Mouse (Mus musculus) hindbrain, embryonic 16.5 days (tissue): ENCODE measurements around the gene Chrnb4. TPM values are rescaled to one million over a fixed set of nuclear protein-coding genes. Genes with fewer than 3 reads are reported as not detected.

ENCODE experiments used
- ATAC-seq: fragments of 200-750 bp; cut with Nextera tagmentation; 2 replicates; pipeline ENCODE4 v1.8.0; 2017; ENCODE audit warnings: moderate TSS enrichment, moderate library complexity
- H3K27ac ChIP-seq: fragments of 300-500 bp; sonication (generic); 2 replicates; pipeline ENCODE4 v1.5.1; 2014; ENCODE audit warnings: low read depth, mild to moderate bottlenecking, control low read depth, low read length, moderate library complexity
- H3K27me3 ChIP-seq: fragments of 300-500 bp; sonication (generic); replicated peaks from 2 replicates; pipeline ENCODE4 v1.6.1; 2014; ENCODE audit warnings: low read length; ENCODE audit not compliant: control insufficient read depth, insufficient read depth
- H3K36me3 ChIP-seq: fragments of 300-500 bp; sonication (generic); 2 replicates; pipeline ENCODE4 v1.6.1; 2014; ENCODE audit warnings: mild to moderate bottlenecking, low read length, moderate library complexity, mixed read lengths; ENCODE audit not compliant: control insufficient read depth, insufficient read depth
- H3K4me1 ChIP-seq: fragments of 300-500 bp; sonication (generic); 2 replicates; pipeline ENCODE4 v1.6.1; 2014; ENCODE audit warnings: low read depth, low read length; ENCODE audit not compliant: control insufficient read depth, insufficient read depth
- H3K4me2 ChIP-seq: fragments of 300-500 bp; sonication (generic); 2 replicates; pipeline ENCODE4 v1.6.1; 2014; ENCODE audit warnings: mild to moderate bottlenecking, low read length, control low read depth, moderate library complexity
- H3K4me3 ChIP-seq: fragments of 300-500 bp; sonication (generic); 2 replicates; pipeline ENCODE4 v1.5.1; 2014; ENCODE audit warnings: mild to moderate bottlenecking, low read length, control low read depth, moderate library complexity
- H3K9ac ChIP-seq: fragments of 300-500 bp; sonication (generic); 2 replicates; pipeline ENCODE4 v1.6.1; 2014; ENCODE audit warnings: low read depth, mild to moderate bottlenecking, control low read depth, low read length, moderate library complexity
- H3K9me3 ChIP-seq: fragments of 300-500 bp; sonication (generic); 2 replicates; pipeline ENCODE4 v1.6.1; 2014; ENCODE audit warnings: mild to moderate bottlenecking, low read length, moderate library complexity; ENCODE audit not compliant: control insufficient read depth
- WGBS: fragments of 180-500 bp; shearing (Covaris S2); extraction: QIAGEN DNeasy Blood & Tissue Kit; methylation state at CpG from one replicate; pipeline ENCODE4 v1.1.7; 2014; 5-methylcytosine and 5-hydroxymethylcytosine counted together
- polyA plus RNA-seq: library from polyadenylated mRNA; unstranded; fragments of >200 nt; fragmentation: Nextera tagmentation; extraction: Ambion mirVana; gene quantifications from 2 replicates; pipeline ENCODE4 v1.2.1, GENCODE M21; 2015

Chrnb4 gene
- polyA plus RNA-seq, 1 experiment from 2014 or later, result 1.5 TPM

DNA sequence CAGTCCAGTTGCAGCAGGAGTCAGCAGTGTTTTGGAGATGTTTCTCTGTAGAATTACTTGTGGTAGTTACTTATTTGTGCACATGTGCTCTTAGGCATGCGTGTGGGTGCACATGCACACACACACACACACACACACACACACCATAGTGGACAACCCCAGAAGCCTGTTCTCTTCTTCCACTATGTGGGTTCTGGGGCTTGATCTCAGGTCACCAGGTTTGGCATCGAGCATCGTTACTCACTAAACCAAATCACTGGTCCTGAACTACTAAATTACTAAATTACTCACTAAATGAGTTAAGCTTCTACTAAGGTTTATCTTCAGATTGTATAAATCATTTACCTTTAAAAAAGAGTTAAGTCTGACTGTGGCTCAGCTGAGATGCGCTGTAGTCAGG is 9.5 kb upstream of the Chrnb4 start:
- Histone ChIP-seq H3K4me1 (no peaks in the 10 kb centered on the region), H3K9me3 (no peaks in the 10 kb centered on the region), H3K27me3 (no peaks in the 10 kb centered on the region; the same call in 1 of the 2 replicates), H3K4me2 (no peak overlapping the region), H3K4me3 (no peak overlapping the region), H3K9ac (no peak overlapping the region), H3K27ac (no peak overlapping the region), H3K36me3 (no peaks in the 10 kb centered on the region)
- WGBS, result 95% methylated on average over 4 of the region's 4 CpGs
- no peak for ATAC-seq

DNA sequence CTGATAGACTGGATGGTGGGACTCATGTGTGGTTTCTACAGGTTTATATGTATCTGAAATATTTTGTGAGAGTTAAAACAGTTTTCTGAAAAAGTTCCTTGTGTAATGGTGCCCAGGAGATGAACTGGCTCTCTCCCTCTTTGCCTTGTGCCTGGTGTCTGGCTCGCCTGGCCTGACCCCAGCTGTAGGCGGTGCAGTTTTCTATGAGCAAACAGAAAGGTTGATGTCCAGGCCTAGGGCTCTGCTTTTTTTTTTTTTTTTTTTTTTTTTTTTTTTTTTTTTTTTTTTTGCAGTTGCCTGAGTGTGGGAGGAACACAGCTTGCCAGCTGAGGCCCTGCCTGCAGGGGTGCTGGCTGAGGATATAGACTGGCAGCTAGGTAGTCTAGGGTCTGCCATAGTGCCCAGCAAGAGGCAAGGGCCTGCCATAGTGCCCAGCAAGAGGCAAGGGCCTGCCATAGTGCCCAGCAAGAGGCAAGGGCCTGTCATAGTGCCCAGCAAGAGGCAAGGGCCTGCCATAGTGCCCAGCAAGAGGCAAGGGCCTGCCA is 6.9 kb upstream of the Chrnb4 start:
- H3K36me3 ChIP-seq, result no peaks in the 10 kb centered on the region
- WGBS, result 47% methylated on average over 2 of the region's 2 CpGs
- no peaks in the 10 kb centered on the region for H3K27me3 ChIP-seq
- H3K4me1 ChIP-seq, result no peaks in the 10 kb centered on the region
- no peaks in the 10 kb centered on the region for H3K9me3 ChIP-seq
- no peak overlapping the region for H3K4me2 ChIP-seq
- ATAC-seq, result no peak
- H3K27ac ChIP-seq, result no peak overlapping the region
- H3K9ac ChIP-seq, result no peak overlapping the region
- H3K4me3 ChIP-seq, result no peak overlapping the region

GRCm38 (mm10) chr9:55046764-55047163 is 1.8 kb downstream of the Chrnb4 start:
- no peak overlapping the region for H3K4me2 ChIP-seq
- ATAC-seq, result no peak
- WGBS, result 1% methylated on average over 3 of the region's 3 CpGs

DNA sequence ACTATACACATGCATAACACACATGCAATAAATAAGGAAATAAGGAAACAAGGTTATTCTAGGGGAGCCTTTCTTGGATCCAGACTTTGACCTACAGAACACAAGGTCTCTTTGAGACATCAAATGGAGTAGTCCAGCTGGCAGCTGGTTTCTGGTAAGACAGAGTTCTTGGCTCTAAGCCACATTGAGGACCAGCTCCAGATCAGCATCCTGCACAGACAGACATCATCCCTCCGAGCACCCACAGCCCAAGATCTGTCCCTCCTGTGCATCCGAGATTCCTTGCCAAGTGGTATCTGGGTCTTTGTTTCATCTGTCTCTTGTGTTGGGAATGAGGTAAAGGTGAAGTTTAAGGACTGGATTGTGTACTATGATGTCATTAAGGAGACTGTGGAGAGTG is 3.6 kb downstream of the Chrnb4 start:
- Histone ChIP-seq H3K9ac (no peak overlapping the region), H3K9me3 (no peaks in the 10 kb centered on the region), H3K4me2 (no peak overlapping the region), H3K4me3 (no peak overlapping the region), H3K27ac (no peak overlapping the region), H3K27me3 (no peaks in the 10 kb centered on the region), H3K4me1 (peaks cover 10% of the 10 kb centered on the region), H3K36me3 (no peaks in the 10 kb centered on the region)
- ATAC-seq, result no peak
- WGBS, result 64% methylated on average over 2 of the region's 2 CpGs

More at GRCm38 (mm10) chr9:55046764-55047163, 1.8 kb downstream of the Chrnb4 start:
- Histone ChIP-seq H3K36me3 (no peaks in the 10 kb centered on the region), H3K27me3 (no peaks in the 10 kb centered on the region), H3K4me1 (peaks cover 10% of the 10 kb centered on the region), H3K9ac (no peak overlapping the region), H3K27ac (no peak overlapping the region), H3K4me3 (no peak overlapping the region), H3K9me3 (no peaks in the 10 kb centered on the region)

- WGBS, result 11% methylated on average over 8 of the region's 8 CpGs
These were observed 4.9 kb downstream of the Chrnb4 start for GRCm38 (mm10) chr9:55043688-55044087.

GRCm38 (mm10) chr9:55041389-55041788 is 7.2 kb downstream of the Chrnb4 start:
- 25% methylated on average over 2 of the region's 2 CpGs for WGBS
- Histone ChIP-seq H3K4me1 (peaks cover 2% of the 10 kb centered on the region; the same call in 1 of the 2 replicates), H3K9me3 (no peaks in the 10 kb centered on the region), H3K27me3 (no peaks in the 10 kb centered on the region), H3K4me2 (no peak overlapping the region), H3K36me3 (no peaks in the 10 kb centered on the region), H3K27ac (no peak overlapping the region), H3K9ac (no peak overlapping the region), H3K4me3 (no peak overlapping the region)
- peak; percentile 78 for ATAC-seq

More at GRCm38 (mm10) chr9:55043688-55044087, 4.9 kb downstream of the Chrnb4 start:
- no peak overlapping the region for H3K27ac ChIP-seq
- H3K4me2 ChIP-seq, result no peak overlapping the region
- H3K4me1 ChIP-seq, result peaks cover 9% of the 10 kb centered on the region
- H3K4me3 ChIP-seq, result no peak overlapping the region
- no peaks in the 10 kb centered on the region for H3K27me3 ChIP-seq
- H3K36me3 ChIP-seq, result no peaks in the 10 kb centered on the region
- H3K9me3 ChIP-seq, result no peaks in the 10 kb centered on the region
- no peak for ATAC-seq
- H3K9ac ChIP-seq, result no peak overlapping the region

DNA sequence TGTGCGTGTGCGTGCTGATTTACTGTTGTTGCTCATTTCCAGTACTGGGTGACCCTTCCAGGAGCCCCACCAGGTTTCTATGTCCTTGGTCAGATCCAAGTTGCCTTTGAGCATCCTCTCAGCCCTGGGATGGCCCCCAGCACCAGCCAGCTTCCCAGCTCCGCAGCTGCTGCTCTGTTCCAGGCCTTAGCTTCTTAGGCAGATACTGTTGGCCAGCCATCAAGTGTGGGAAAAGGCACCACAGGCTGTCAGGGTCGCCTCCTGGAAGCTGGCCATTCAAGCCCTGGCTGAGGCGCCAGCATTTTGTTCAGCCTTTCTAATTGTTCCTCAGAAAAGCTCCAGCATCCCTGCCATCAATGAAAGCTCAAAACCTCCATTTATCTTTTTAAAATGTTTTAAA is 8.6 kb downstream of the Chrnb4 start:
- Histone ChIP-seq H3K36me3 (no peaks in the 10 kb centered on the region), H3K9me3 (no peaks in the 10 kb centered on the region), H3K9ac (no peak overlapping the region), H3K4me3 (no peak overlapping the region), H3K4me1 (peaks cover 2% of the 10 kb centered on the region; the same call in 1 of the 2 replicates), H3K4me2 (no peak overlapping the region), H3K27ac (no peak overlapping the region), H3K27me3 (no peaks in the 10 kb centered on the region)
- WGBS, result 33% methylated on average over 3 of the region's 5 CpGs
- peak; percentile 84 for ATAC-seq

GRCm38 (mm10) chr9:55038948-55039347 is 9.6 kb downstream of the Chrnb4 start:
- H3K4me1 ChIP-seq, result peaks cover 2% of the 10 kb centered on the region; the same call in 1 of the 2 replicates
- no peak overlapping the region for H3K27ac ChIP-seq
- no peak overlapping the region for H3K4me2 ChIP-seq
- H3K4me3 ChIP-seq, result no peak overlapping the region
- no peaks in the 10 kb centered on the region for H3K27me3 ChIP-seq
- WGBS, result 59% methylated on average over 8 of the region's 8 CpGs
- ATAC-seq, result no peak
- H3K9ac ChIP-seq, result no peak overlapping the region
- H3K9me3 ChIP-seq, result no peaks in the 10 kb centered on the region
- no peaks in the 10 kb centered on the region for H3K36me3 ChIP-seq

DNA sequence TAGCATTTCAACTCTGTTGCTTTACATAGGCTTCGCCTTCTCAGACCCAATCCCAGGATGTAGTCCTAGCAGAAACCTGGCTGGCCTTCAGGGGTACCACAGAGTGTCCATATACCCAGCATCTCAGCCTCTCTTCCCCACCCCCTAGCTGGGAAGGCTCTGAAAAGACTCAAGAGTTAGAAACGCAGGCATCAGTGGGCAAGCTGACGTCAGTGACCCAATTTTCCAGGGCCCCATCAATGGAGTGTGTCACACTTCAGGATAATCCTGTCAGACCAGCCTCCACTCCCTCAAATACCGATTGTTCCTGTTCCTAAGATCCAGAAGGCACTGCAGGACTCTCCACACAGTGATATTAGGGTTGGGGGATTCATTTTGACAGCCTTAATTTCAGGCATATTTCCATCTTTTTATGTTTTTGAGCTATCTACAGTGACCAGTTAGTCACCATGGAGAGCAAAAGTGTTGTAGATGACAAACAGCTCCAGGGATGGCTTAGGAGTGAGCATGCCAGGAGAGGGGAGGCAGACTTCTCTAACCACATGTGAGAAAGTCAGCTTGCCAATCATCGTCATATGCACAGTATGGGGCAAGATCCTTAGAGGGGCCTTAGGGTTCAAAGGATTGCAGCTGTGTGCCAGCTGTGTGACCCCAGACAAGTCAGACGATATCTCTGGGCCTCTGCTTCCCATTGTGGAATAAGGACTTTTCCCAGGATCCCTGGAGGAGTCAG is 17.0 kb downstream of the Chrnb4 start:
- 62% methylated on average over 6 of the region's 6 CpGs for WGBS
- Histone ChIP-seq H3K9ac (no peak overlapping the region), H3K4me1 (0 out of 2 replicates have a peak, but pooled peaks cover under 1% of the 10 kb centered on the region), H3K27me3 (peaks cover 4% of the 10 kb centered on the region; the same call in 1 of the 2 replicates), H3K27ac (no peak overlapping the region), H3K4me3 (no peak overlapping the region), H3K9me3 (no peaks in the 10 kb centered on the region), H3K36me3 (no peaks in the 10 kb centered on the region), H3K4me2 (no peak overlapping the region)
- ATAC-seq, result no peak
